Mouse (Mus musculus): Measurements from ENCODE around the gene Pde10a. TPM values are rescaled to one million over a fixed set of nuclear protein-coding genes. Genes with fewer than 3 reads are reported as not detected.

The Pde10a gene
- polyA plus RNA-seq, 1 experiment, result 0.34 TPM

DNA sequence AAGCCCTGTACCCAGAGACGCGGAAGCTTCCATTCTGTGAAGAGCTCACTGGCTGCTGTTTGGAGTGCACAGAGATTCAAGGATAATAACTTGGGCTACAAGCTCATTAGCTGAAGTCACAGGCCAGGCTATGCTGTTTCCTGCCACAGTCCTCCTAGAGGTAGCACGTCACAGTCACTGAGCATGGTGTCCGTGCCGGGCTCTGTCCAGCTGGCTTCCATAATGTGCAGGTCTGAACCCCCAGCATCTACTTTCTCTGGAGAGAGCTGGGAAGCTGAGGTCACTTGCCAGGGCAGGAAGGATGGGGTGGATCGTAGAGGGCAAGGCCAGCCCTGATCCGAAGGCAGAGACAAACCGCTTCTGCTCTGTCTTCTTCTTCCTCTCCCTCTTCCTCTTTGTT, 262.6 kb downstream of the Pde10a start:
- H3K79me2 ChIP-seq (ENCODE audit: control insufficient read depth, insufficient read depth), result no peaks in the 10 kb centered on the region
- no peaks in the 10 kb centered on the region for H3K36me3 ChIP-seq (ENCODE audit: control insufficient read depth, insufficient read depth)
- H3ac ChIP-seq (ENCODE audit: control insufficient read depth, insufficient read length), result no peak overlapping the region
- no peak overlapping the region for H3K4me3 ChIP-seq
- H3K4me2 ChIP-seq (ENCODE audit: low read depth), result no peak overlapping the region
- TF ChIP-seq MYOG (IDR thresholded peaks at IDR 0.05; ENCODE audit: control insufficient read depth in 1 of 3, insufficient read depth in 1 of 3, insufficient read length in 2 of 3, low read depth in 2 of 3) (no peak), MAX (IDR thresholded peaks at IDR 0.05; ENCODE audit: low read depth) (no peak), REST (IDR thresholded peaks at IDR 0.05; ENCODE audit: insufficient read depth, insufficient read length) (no peak), POLR2AphosphoS2 (IDR thresholded peaks at IDR 0.05; ENCODE audit: insufficient read length, low read depth) (no peak), MYOD1 (IDR thresholded peaks at IDR 0.05; ENCODE audit: control insufficient read depth in 1 of 3, insufficient read length in 2 of 3, low read depth in 2 of 3) (no peak), E2F4 (IDR thresholded peaks at IDR 0.05; ENCODE audit: insufficient read depth) (no peak), TCF12 (IDR thresholded peaks at IDR 0.05; ENCODE audit: insufficient read depth, poor library complexity, severe bottlenecking) (no peak)
- H3K27me3 ChIP-seq (ENCODE audit: control insufficient read depth, insufficient read depth, insufficient read length), result no peaks in the 10 kb centered on the region

DNA sequence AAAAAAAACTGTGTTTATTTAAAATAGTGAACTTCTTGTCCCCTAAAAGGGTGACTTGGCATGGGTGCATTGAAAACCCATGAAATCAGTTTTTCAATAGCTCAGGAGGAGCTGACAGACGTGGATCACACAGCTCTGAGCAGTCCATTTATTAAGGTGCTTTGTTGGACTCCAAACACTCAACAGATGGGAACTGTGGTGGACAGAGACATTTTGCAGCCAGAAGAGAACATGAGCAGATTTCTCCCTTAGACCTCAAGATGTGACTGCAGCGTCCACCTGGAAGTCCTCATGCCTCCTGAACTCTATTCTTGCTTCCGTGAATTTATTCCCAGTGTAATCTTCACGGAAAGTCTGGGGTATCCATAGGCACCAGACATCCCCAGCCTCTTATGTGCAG, 266.4 kb downstream of the Pde10a start:
- Histone ChIP-seq H3K27me3 (ENCODE audit: control insufficient read depth, insufficient read depth, insufficient read length) (no peaks in the 10 kb centered on the region), H3K4me3 (no peak overlapping the region), H3K36me3 (ENCODE audit: control insufficient read depth, insufficient read depth) (no peaks in the 10 kb centered on the region), H3K79me2 (ENCODE audit: control insufficient read depth, insufficient read depth) (no peaks in the 10 kb centered on the region), H3K4me2 (ENCODE audit: low read depth) (no peak overlapping the region), H3ac (ENCODE audit: control insufficient read depth, insufficient read length) (no peak overlapping the region)
- TF ChIP-seq MYOG (IDR thresholded peaks at IDR 0.05; ENCODE audit: control insufficient read depth in 1 of 3, insufficient read depth in 1 of 3, insufficient read length in 2 of 3, low read depth in 2 of 3) (no peak), TCF3 (IDR thresholded peaks at IDR 0.05; ENCODE audit: insufficient read length, low read depth) (no peak), REST (IDR thresholded peaks at IDR 0.05; ENCODE audit: insufficient read depth, insufficient read length) (no peak), MAX (IDR thresholded peaks at IDR 0.05; ENCODE audit: low read depth) (no peak), SRF (IDR thresholded peaks at IDR 0.05; ENCODE audit: control insufficient read depth, insufficient read length, low read depth) (no peak), POLR2A (IDR thresholded peaks at IDR 0.05; ENCODE audit: insufficient read length, low read depth) (no peak), TCF12 (IDR thresholded peaks at IDR 0.05; ENCODE audit: insufficient read depth, poor library complexity, severe bottlenecking) (no peak), CEBPB (IDR thresholded peaks at IDR 0.05; ENCODE audit: insufficient read depth, poor library complexity, severe bottlenecking) (no peak), USF1 (IDR thresholded peaks at IDR 0.05; ENCODE audit: low read depth) (no peak), POLR2AphosphoS2 (IDR thresholded peaks at IDR 0.05; ENCODE audit: insufficient read length, low read depth) (no peak), MYOD1 (IDR thresholded peaks at IDR 0.05; ENCODE audit: control insufficient read depth in 1 of 3, insufficient read length in 2 of 3, low read depth in 2 of 3) (no peak), E2F4 (IDR thresholded peaks at IDR 0.05; ENCODE audit: insufficient read depth) (no peak)

DNA sequence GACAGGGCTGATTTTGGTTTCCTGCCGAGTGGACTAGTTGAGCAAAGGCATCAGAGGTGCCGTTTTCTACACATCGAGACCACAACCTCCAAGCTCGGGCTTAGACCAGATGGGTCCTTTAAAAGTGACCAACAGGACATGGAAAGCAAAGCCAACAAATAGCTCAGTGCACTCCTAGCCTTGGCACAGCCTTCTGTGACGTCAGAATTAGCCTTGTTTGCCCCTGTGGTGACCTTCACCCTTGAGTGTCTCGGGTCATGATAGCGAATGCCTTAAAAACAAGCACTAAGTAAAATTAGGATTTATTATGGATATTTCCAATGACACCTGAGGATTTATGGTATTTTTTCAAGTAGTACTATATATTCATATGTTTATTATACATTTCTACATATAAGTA, 267.4 kb downstream of the Pde10a start:
- no peaks in the 10 kb centered on the region for H3K36me3 ChIP-seq (ENCODE audit: control insufficient read depth, insufficient read depth)
- no peak overlapping the region for H3K4me3 ChIP-seq
- no peaks in the 10 kb centered on the region for H3K27me3 ChIP-seq (ENCODE audit: control insufficient read depth, insufficient read depth, insufficient read length)
- TF ChIP-seq MYOD1 (IDR thresholded peaks at IDR 0.05; ENCODE audit: control insufficient read depth in 1 of 3, insufficient read length in 2 of 3, low read depth in 2 of 3) (no peak), MAX (IDR thresholded peaks at IDR 0.05; ENCODE audit: low read depth) (no peak), POLR2AphosphoS2 (IDR thresholded peaks at IDR 0.05; ENCODE audit: insufficient read length, low read depth) (no peak), USF1 (IDR thresholded peaks at IDR 0.05; ENCODE audit: low read depth) (no peak), SRF (IDR thresholded peaks at IDR 0.05; ENCODE audit: control insufficient read depth, insufficient read length, low read depth) (no peak), MYOG (IDR thresholded peaks at IDR 0.05; ENCODE audit: control insufficient read depth in 1 of 3, insufficient read depth in 1 of 3, insufficient read length in 2 of 3, low read depth in 2 of 3) (no peak), TCF3 (IDR thresholded peaks at IDR 0.05; ENCODE audit: insufficient read length, low read depth) (no peak), CEBPB (IDR thresholded peaks at IDR 0.05; ENCODE audit: insufficient read depth, poor library complexity, severe bottlenecking) (no peak), REST (IDR thresholded peaks at IDR 0.05; ENCODE audit: insufficient read depth, insufficient read length) (no peak), POLR2A (IDR thresholded peaks at IDR 0.05; ENCODE audit: insufficient read length, low read depth) (no peak), TCF12 (IDR thresholded peaks at IDR 0.05; ENCODE audit: insufficient read depth, poor library complexity, severe bottlenecking) (no peak), E2F4 (IDR thresholded peaks at IDR 0.05; ENCODE audit: insufficient read depth) (no peak)
- H3K79me2 ChIP-seq (ENCODE audit: control insufficient read depth, insufficient read depth), result no peaks in the 10 kb centered on the region
- no peak overlapping the region for H3K4me2 ChIP-seq (ENCODE audit: low read depth)
- no peak overlapping the region for H3ac ChIP-seq (ENCODE audit: control insufficient read depth, insufficient read length)

DNA sequence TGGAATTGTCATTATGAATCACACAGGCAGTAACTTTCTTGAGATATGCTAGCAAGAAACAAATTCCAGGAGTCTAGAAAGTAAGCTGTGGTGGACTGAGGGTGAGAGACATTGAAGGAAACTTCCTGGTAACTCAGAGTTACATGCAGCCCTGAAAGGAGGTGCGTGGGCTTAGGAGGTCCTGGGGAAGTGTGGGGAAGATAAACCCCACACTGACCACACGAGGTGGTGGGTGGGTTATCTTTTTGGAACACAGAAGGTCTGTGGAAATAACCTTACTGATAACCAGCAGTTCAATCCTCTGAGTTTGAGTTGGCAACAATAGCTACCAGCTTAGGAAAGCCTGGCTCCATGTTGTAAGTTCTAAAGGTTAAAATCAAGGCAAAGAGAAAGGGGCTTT, 272.5 kb downstream of the Pde10a start:
- H3K4me3 ChIP-seq, result no peak overlapping the region
- H3K36me3 ChIP-seq (ENCODE audit: control insufficient read depth, insufficient read depth), result no peaks in the 10 kb centered on the region
- TF ChIP-seq CEBPB (IDR thresholded peaks at IDR 0.05; ENCODE audit: insufficient read depth, poor library complexity, severe bottlenecking) (no peak), POLR2AphosphoS2 (IDR thresholded peaks at IDR 0.05; ENCODE audit: insufficient read length, low read depth) (no peak), POLR2A (IDR thresholded peaks at IDR 0.05; ENCODE audit: insufficient read length, low read depth) (no peak), MYOD1 (IDR thresholded peaks at IDR 0.05; ENCODE audit: control insufficient read depth in 1 of 3, insufficient read length in 2 of 3, low read depth in 2 of 3) (no peak), REST (IDR thresholded peaks at IDR 0.05; ENCODE audit: insufficient read depth, insufficient read length) (no peak), E2F4 (IDR thresholded peaks at IDR 0.05; ENCODE audit: insufficient read depth) (no peak), TCF3 (IDR thresholded peaks at IDR 0.05; ENCODE audit: insufficient read length, low read depth) (no peak), USF1 (IDR thresholded peaks at IDR 0.05; ENCODE audit: low read depth) (no peak), TCF12 (IDR thresholded peaks at IDR 0.05; ENCODE audit: insufficient read depth, poor library complexity, severe bottlenecking) (no peak)
- no peak overlapping the region for H3ac ChIP-seq (ENCODE audit: control insufficient read depth, insufficient read length)
- no peak overlapping the region for H3K4me2 ChIP-seq (ENCODE audit: low read depth)
- H3K27me3 ChIP-seq (ENCODE audit: control insufficient read depth, insufficient read depth, insufficient read length), result peaks cover 29% of the 10 kb centered on the region
- no peaks in the 10 kb centered on the region for H3K79me2 ChIP-seq (ENCODE audit: control insufficient read depth, insufficient read depth)

Measured in myocyte (in vitro differentiated cells).